8 mouse cellular contexts compared by ENCODE assay signal in the genomic region with DNA sequence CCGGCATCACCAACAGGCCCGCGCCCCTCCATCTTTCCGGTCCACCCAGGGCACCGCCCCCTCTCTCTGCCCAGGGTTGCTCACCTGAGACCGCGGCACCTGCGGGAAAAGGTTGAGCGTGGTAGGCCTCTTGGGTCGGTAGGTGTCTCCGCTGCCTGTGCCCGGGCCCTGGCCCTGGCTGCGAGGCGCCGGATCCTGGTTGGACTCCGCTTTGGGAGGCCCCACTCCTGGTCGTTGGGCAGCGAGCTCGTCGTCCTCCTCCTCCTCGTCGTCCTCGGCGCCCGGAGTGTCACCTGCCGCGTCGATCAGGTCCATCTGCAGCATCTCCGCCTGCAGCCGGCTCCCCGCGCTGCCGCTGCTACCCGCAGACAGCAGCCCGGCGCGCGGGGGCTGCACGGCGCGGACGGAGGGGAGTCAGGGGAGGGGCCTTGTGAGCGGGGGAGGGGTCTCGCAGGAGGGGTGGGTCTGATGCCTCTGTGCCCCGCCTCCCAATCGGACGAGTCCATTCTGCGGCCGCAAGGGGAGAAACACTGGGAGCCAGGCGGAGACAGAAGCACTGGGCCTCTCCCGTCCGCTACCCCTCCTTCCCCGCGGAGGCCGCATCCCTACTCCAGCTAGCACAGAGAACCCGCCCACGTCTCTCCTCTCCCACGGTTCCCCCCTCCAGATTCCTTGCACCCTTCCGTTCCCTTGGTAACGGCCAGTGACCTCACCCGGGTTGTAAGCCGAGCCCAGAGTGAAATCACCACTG. TPM values are rescaled to one million over a fixed set of nuclear protein-coding genes. Genes with fewer than 3 reads are reported as not detected.
DNase-seq lines count a peak whose midpoint lies in the region; ATAC-seq and TF ChIP-seq lines count a peak whose summit lies in the region.

No protein-coding gene starts in this region.

- under 1% methylated on average over 57 of the region's 62 CpGs for WGBS in forebrain, embryonic 13.5 days
- WGBS in heart, postnatal 0 days = 3% methylated on average over 57 of the region's 62 CpGs
- WGBS in liver, embryonic 13.5 days (ENCODE audit: insufficient replicate concordance) = 1% methylated on average over 61 of the region's 62 CpGs
- 1% methylated on average over 57 of the region's 62 CpGs for WGBS in neural tube, embryonic 14.5 days

- peak; percentile 93 for ATAC-seq in forebrain, embryonic 13.5 days
- peak; percentile 76 for ATAC-seq in heart, postnatal 0 days (ENCODE audit: insufficient read depth, low read depth)
- peak; percentile 37 for ATAC-seq in liver, embryonic 13.5 days (ENCODE audit: low read depth)
- peak; percentile 94 for ATAC-seq in neural tube, embryonic 14.5 days (ENCODE audit: low read depth)

- peak overlapping the region; percentile 93 for H3K9ac ChIP-seq in forebrain, embryonic 13.5 days
- H3K9ac ChIP-seq in heart, postnatal 0 days (replicated peaks; ENCODE audit: low read depth, low read length) = peak overlapping the region; percentile 41
- peak overlapping the region; percentile 39; the same call in 1 of the 2 replicates for H3K9ac ChIP-seq in liver, embryonic 13.5 days
- peak overlapping the region; percentile 87 for H3K9ac ChIP-seq in neural tube, embryonic 14.5 days (replicated peaks; ENCODE audit: low read depth, low read length)

- TF ChIP-seq CTCF in heart, postnatal 0 days (IDR thresholded peaks at IDR 0.05; ENCODE audit: low read depth) = no peak

- peak overlapping the region; percentile 88 for H3K27ac ChIP-seq in forebrain, embryonic 13.5 days
- peak overlapping the region; percentile 48 for H3K27ac ChIP-seq in heart, postnatal 0 days (ENCODE audit: low read depth)
- no peak overlapping the region for H3K27ac ChIP-seq in liver, embryonic 13.5 days
- H3K27ac ChIP-seq in neural tube, embryonic 14.5 days (ENCODE audit: low read depth, low read length) = peak overlapping the region; percentile 85

- H3K4me2 ChIP-seq in forebrain, embryonic 13.5 days = peak overlapping the region; percentile 71
- H3K4me2 ChIP-seq in heart, postnatal 0 days (ENCODE audit: low read depth, low read length) = peak overlapping the region; percentile 67
- H3K4me2 ChIP-seq in liver, embryonic 13.5 days = peak overlapping the region; percentile 63
- peak overlapping the region; percentile 58 for H3K4me2 ChIP-seq in neural tube, embryonic 14.5 days (ENCODE audit: low read depth, low read length)

- H3K36me3 ChIP-seq in forebrain, embryonic 13.5 days (ENCODE audit: poor library complexity, severe bottlenecking) = peaks cover 37% of the 10 kb centered on the region
- H3K36me3 ChIP-seq in heart, postnatal 0 days (replicated peaks; ENCODE audit: control insufficient read depth, insufficient read depth, low read length) = no peaks in the 10 kb centered on the region
- H3K36me3 ChIP-seq in liver, embryonic 13.5 days = no peaks in the 10 kb centered on the region
- peaks cover 31% of the 10 kb centered on the region for H3K36me3 ChIP-seq in neural tube, embryonic 14.5 days (ENCODE audit: control insufficient read depth, insufficient read depth, low read length)

- H3K4me3 ChIP-seq in forebrain, embryonic 13.5 days = peak overlapping the region; percentile 87
- peak overlapping the region; percentile 57 for H3K4me3 ChIP-seq in heart, postnatal 0 days (ENCODE audit: low read depth, low read length)
- peak overlapping the region; percentile 53 for H3K4me3 ChIP-seq in liver, embryonic 13.5 days (replicated peaks)
- peak overlapping the region; percentile 72 for H3K4me3 ChIP-seq in neural tube, embryonic 14.5 days (ENCODE audit: low read depth, low read length)

- TF ChIP-seq EP300 in heart, postnatal 0 days (IDR thresholded peaks at IDR 0.05; ENCODE audit: low read depth) = no peak

- peaks cover 56% of the 10 kb centered on the region for H3K4me1 ChIP-seq in forebrain, embryonic 13.5 days
- peaks cover 16% of the 10 kb centered on the region for H3K4me1 ChIP-seq in heart, postnatal 0 days (ENCODE audit: control insufficient read depth, insufficient read depth)
- H3K4me1 ChIP-seq in liver, embryonic 13.5 days (replicated peaks) = peaks cover 32% of the 10 kb centered on the region
- H3K4me1 ChIP-seq in neural tube, embryonic 14.5 days (ENCODE audit: control insufficient read depth, insufficient read depth, low read length) = peaks cover 54% of the 10 kb centered on the region

- no peaks in the 10 kb centered on the region for H3K9me3 ChIP-seq in forebrain, embryonic 13.5 days (replicated peaks)
- H3K9me3 ChIP-seq in heart, postnatal 0 days (replicated peaks; ENCODE audit: control insufficient read depth, low read length) = no peaks in the 10 kb centered on the region
- no peaks in the 10 kb centered on the region for H3K9me3 ChIP-seq in liver, embryonic 13.5 days (replicated peaks)
- no peaks in the 10 kb centered on the region for H3K9me3 ChIP-seq in neural tube, embryonic 14.5 days (ENCODE audit: control insufficient read depth, low read length)

- H3K27me3 ChIP-seq in forebrain, embryonic 13.5 days = no peaks in the 10 kb centered on the region
- H3K27me3 ChIP-seq in heart, postnatal 0 days (ENCODE audit: control insufficient read depth, insufficient read depth, low read length) = peaks cover 34% of the 10 kb centered on the region
- H3K27me3 ChIP-seq in liver, embryonic 13.5 days = peaks cover 78% of the 10 kb centered on the region
- H3K27me3 ChIP-seq in neural tube, embryonic 14.5 days (ENCODE audit: control insufficient read depth, insufficient read depth, low read length) = no peaks in the 10 kb centered on the region

- peak; percentile 73 for DNase-seq in CD4-positive, CD25-positive, alpha-beta regulatory T cell, adult 2 months (ENCODE audit: low read depth, low spot score)
- DNase-seq in brain, embryonic 18.5 days (ENCODE audit: low read depth, low spot score) = peak; percentile 90
- peak; percentile 70 for DNase-seq in heart, postnatal 0 days (ENCODE audit: low spot score)
- DNase-seq in kidney, postnatal 25 days = peak; percentile 83 to 94
- DNase-seq in liver, embryonic 13.5 days = peak; percentile 29
- peak; percentile 35 for DNase-seq in thymus, postnatal 0 days (ENCODE audit: low spot score)

RNA-seq across cellular contexts. Expression of gene 1700029I15Rik, which starts 6.7 kb away (rescaled TPM):
- 6.2 and 6.6 TPM in 2 replicates for polyA plus RNA-seq in forebrain, embryonic 13.5 days (2015; fragmentation: Nextera tagmentation; extraction: Ambion mirVana)
- 2.8 and 4.6 TPM in 2 replicates for total RNA-seq in heart, postnatal 0 days (2014; rRNA removed; ENCODE audit: low replicate concordance)
- polyA plus RNA-seq in heart, postnatal 0 days (2015; fragmentation: Nextera tagmentation; extraction: Ambion mirVana) = 0.56 and 0.87 TPM in 2 replicates
- polyA plus RNA-seq in liver, embryonic 13.5 days (2015; fragmentation: Nextera tagmentation; extraction: Ambion mirVana) = 1.1 and 1.2 TPM in 2 replicates
- 3.9 and 4.2 TPM in 2 replicates for polyA plus RNA-seq in neural tube, embryonic 14.5 days (2014; fragmentation: Nextera tagmentation; extraction: Ambion mirVana)
- polyA plus RNA-seq in thymus, postnatal 0 days (2015; fragmentation: Nextera tagmentation; extraction: Ambion mirVana) = 2.0 and 2.1 TPM in 2 replicates

RNA-seq across cellular contexts. Expression of gene Mapk8ip1, which starts 12.0 kb away (rescaled TPM):
- polyA plus RNA-seq in forebrain, embryonic 13.5 days (2015; fragmentation: Nextera tagmentation; extraction: Ambion mirVana) = 66.9 and 71.1 TPM in 2 replicates
- 5.6 and 8.4 TPM in 2 replicates for total RNA-seq in heart, postnatal 0 days (2014; rRNA removed; ENCODE audit: low replicate concordance)
- 2.7 and 3.1 TPM in 2 replicates for polyA plus RNA-seq in heart, postnatal 0 days (2015; fragmentation: Nextera tagmentation; extraction: Ambion mirVana)
- 1.7 and 1.9 TPM in 2 replicates for polyA plus RNA-seq in liver, embryonic 13.5 days (2015; fragmentation: Nextera tagmentation; extraction: Ambion mirVana)
- 51.8 and 64.3 TPM in 2 replicates for polyA plus RNA-seq in neural tube, embryonic 14.5 days (2014; fragmentation: Nextera tagmentation; extraction: Ambion mirVana)
- 6.2 and 6.3 TPM in 2 replicates for polyA plus RNA-seq in thymus, postnatal 0 days (2015; fragmentation: Nextera tagmentation; extraction: Ambion mirVana)

RNA-seq across cellular contexts. Expression of gene Large2, which starts 14.4 kb away (rescaled TPM):
- 1.5 and 2.4 TPM in 2 replicates for polyA plus RNA-seq in forebrain, embryonic 13.5 days (2015; fragmentation: Nextera tagmentation; extraction: Ambion mirVana)
- not detected in 2 replicates for total RNA-seq in heart, postnatal 0 days (2014; rRNA removed; ENCODE audit: low replicate concordance)
- polyA plus RNA-seq in heart, postnatal 0 days (2015; fragmentation: Nextera tagmentation; extraction: Ambion mirVana) = 0.25 and 0.47 TPM in 2 replicates
- polyA plus RNA-seq in liver, embryonic 13.5 days (2015; fragmentation: Nextera tagmentation; extraction: Ambion mirVana) = 1.6 and 2.2 TPM in 2 replicates
- 0.97 and 2.2 TPM in 2 replicates for polyA plus RNA-seq in neural tube, embryonic 14.5 days (2014; fragmentation: Nextera tagmentation; extraction: Ambion mirVana)
- polyA plus RNA-seq in thymus, postnatal 0 days (2015; fragmentation: Nextera tagmentation; extraction: Ambion mirVana) = 3.4 and 4.0 TPM in 2 replicates

RNA-seq across cellular contexts. Expression of gene Pex16, which starts 14.6 kb away (rescaled TPM):
- 33.8 and 33.9 TPM in 2 replicates for polyA plus RNA-seq in forebrain, embryonic 13.5 days (2015; fragmentation: Nextera tagmentation; extraction: Ambion mirVana)
- total RNA-seq in heart, postnatal 0 days (2014; rRNA removed; ENCODE audit: low replicate concordance) = 14.1 and 28.5 TPM in 2 replicates
- polyA plus RNA-seq in heart, postnatal 0 days (2015; fragmentation: Nextera tagmentation; extraction: Ambion mirVana) = 27.5 and 27.7 TPM in 2 replicates
- polyA plus RNA-seq in liver, embryonic 13.5 days (2015; fragmentation: Nextera tagmentation; extraction: Ambion mirVana) = 19.7 and 21.7 TPM in 2 replicates
- polyA plus RNA-seq in neural tube, embryonic 14.5 days (2014; fragmentation: Nextera tagmentation; extraction: Ambion mirVana) = 32.4 and 37.0 TPM in 2 replicates
- 40.8 and 43.9 TPM in 2 replicates for polyA plus RNA-seq in thymus, postnatal 0 days (2015; fragmentation: Nextera tagmentation; extraction: Ambion mirVana)

RNA-seq across cellular contexts. Expression of gene Cry2, which starts 44.8 kb away (rescaled TPM):
- 28.2 and 29.4 TPM in 2 replicates for polyA plus RNA-seq in forebrain, embryonic 13.5 days (2015; fragmentation: Nextera tagmentation; extraction: Ambion mirVana)
- 9.5 and 15.3 TPM in 2 replicates for total RNA-seq in heart, postnatal 0 days (2014; rRNA removed; ENCODE audit: low replicate concordance)
- polyA plus RNA-seq in heart, postnatal 0 days (2015; fragmentation: Nextera tagmentation; extraction: Ambion mirVana) = 14.0 and 17.3 TPM in 2 replicates
- polyA plus RNA-seq in liver, embryonic 13.5 days (2015; fragmentation: Nextera tagmentation; extraction: Ambion mirVana) = 9.1 and 10.7 TPM in 2 replicates
- polyA plus RNA-seq in neural tube, embryonic 14.5 days (2014; fragmentation: Nextera tagmentation; extraction: Ambion mirVana) = 41.7 and 43.5 TPM in 2 replicates
- polyA plus RNA-seq in thymus, postnatal 0 days (2015; fragmentation: Nextera tagmentation; extraction: Ambion mirVana) = 10.9 and 13.0 TPM in 2 replicates

Comparison
In these comparisons a context has a peak if more than half of its experiments do, and no peak if none do; other contexts are left out.
1. DNase-seq: peak in every context shown above with its lines; median percentile 90 in brain, embryonic 18.5 days; 88 in kidney, postnatal 25 days; 73 in CD4-positive, CD25-positive, alpha-beta regulatory T cell, adult 2 months; 70 in heart, postnatal 0 days; 35 in thymus, postnatal 0 days; 29 in liver, embryonic 13.5 days.
2. ATAC-seq: peak in every context shown above with its lines; median percentile 94 in neural tube, embryonic 14.5 days; 93 in forebrain, embryonic 13.5 days; 76 in heart, postnatal 0 days; 37 in liver, embryonic 13.5 days.
3. H3K9ac ChIP-seq: peak in every context shown above with its lines; median percentile 93 in forebrain, embryonic 13.5 days; 87 in neural tube, embryonic 14.5 days; 41 in heart, postnatal 0 days; 39 in liver, embryonic 13.5 days.